Mouse (Mus musculus) testis, postnatal 14 days (tissue): ENCODE measurements at regions not wholly inside any gene's neighbourhood (a gene's known extent, or its start where the extent isn't known, plus 50 kb on each side); places are given as distances from the start of the nearest gene placed in this dataset.

Source experiments
- DNase-seq: peaks from one replicate; pipeline ENCODE4 v3.0.0; 2021; ENCODE audit warnings: low spot score

DNA sequence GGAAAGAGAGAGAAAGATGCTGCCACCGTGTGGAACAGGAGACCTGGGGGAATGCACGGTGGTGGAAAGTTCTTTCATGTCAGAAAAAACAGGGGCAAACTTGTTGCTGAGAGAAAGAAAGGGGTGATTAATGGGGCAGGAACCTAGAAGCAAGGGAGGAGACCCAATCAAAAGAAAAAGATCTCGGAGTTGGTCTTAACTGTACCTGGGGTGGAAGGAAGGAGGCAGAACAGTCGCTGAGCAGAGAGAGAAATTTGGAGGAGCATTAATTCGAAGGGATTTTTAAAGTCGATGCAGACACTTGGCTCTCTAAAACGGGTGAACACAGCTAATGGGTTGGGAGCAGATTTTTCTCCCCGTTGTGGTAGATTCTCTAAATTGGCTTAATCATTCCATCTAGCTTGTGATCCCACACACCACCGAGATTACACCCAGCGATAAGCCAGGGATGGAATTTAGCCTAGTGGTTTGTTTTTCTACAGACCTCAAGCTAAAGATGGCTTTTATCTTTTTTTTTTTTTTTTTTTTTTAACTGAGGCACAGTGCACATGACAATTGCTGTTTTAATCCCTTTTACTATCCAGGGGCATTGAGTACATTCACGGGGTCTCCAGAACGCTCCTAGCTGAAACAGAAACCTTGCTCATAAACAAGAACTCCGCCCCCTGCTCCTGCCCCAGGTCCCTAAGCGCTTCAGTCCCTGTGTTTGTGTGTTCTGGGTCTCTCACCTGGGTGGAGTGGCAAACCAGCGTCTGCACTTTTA is 73.1 kb upstream of the Cpm start:
- no peak for DNase-seq

DNA sequence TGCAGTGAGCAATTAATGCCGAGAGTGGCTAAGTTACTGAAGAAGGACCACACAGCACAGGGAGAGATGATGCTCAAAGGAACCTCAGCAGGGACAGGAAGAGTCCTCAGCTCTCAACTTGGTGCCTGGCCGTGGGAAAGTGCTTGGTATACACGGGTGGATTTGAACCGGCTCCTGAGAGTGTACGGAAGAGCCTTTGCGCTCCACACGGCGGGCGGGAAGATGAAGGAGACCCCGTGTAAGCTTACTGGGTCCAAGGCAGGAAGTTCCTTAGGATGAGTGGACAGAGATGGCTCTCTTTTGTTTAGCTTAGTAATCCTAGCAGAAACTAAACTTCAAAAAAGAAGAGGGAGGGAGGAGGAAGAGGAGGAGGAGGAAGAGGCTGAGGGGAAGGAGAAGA is 73.8 kb upstream of the Cpm start:
- DNase-seq, result no peak

DNA sequence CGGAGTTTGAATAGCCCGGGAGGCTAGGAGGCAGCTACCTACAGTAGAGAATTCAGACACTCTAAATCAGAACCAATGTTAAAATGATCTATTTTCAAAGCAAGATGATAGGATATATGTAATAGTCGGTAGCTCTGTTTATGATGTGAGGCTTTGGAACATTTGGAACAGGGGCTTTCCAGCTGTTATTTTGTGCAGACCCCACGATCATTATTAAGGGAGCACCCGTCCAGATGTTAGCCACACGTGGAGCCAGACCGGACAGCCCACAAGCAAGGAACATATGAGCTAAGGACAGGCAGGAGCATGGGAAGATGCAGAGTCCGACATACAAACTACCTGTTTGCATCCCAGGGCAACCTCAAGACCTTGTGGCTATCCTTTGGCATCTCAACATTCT is 74.3 kb upstream of the Cpm start:
- no peak for DNase-seq

DNA sequence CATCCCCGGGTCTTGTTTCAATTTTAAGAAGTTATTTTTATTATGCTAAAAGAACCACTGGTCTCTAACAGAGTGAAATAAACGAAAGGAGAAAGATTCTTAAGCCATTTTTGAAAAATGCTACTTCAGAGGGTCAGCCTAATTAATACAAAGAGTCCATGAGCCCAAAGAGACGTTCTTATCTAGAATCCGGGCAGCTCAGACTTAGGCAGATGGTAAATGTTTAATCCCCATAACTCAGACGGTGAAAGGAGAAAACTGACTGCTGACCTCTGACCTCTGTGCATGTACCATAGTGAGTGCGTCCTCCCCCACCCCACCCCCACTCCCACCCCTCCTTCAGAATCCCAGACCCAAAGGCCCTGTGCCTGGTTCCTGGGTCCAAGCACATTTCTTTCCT is 74.8 kb upstream of the Cpm start:
- DNase-seq, result no peak

DNA sequence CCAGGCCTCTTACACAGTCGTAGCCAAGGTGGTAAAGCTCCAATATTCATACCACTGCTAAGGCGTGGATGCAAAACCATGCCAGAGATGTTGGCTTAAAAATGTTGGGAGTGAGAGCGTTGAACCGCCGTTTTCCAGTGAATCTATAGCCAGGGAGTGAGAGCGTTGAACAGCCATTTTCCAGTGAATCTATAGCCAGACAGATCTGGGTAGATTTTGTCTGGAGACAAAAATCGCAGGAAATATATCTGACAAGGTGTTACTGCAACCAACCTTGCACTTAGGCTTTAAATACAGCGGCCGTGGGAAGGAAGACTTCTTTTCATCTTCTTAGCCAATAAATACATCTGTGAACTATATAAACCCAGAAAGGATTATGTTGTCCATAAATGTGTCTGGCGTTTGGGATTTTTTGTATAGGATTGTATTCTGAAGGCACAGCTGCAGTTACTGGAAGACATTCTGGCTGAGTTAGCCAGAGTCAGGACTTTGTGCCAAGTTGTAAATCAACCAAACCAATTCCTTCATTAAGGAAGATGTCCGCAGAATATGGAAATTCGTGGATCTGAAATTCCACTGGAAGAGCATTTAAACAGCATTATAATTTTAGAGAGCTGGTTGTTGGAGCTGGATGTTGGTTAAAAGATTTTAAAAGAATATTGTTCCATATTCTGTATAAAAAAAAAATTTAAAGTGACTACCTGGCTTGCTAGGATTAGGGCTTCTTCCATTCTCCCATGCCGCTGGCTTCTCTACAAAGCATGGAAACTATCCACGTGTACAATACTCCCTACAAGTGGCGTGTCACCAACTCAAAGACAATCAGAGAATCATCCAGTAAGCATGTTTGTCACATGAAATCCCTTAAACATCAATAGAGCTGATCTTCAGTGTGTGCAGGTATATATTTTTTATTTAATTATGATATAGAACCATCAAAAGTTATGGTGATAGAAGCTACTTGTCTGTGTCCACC is 75.8 kb upstream of the Cpm start:
- no peak for DNase-seq

DNA sequence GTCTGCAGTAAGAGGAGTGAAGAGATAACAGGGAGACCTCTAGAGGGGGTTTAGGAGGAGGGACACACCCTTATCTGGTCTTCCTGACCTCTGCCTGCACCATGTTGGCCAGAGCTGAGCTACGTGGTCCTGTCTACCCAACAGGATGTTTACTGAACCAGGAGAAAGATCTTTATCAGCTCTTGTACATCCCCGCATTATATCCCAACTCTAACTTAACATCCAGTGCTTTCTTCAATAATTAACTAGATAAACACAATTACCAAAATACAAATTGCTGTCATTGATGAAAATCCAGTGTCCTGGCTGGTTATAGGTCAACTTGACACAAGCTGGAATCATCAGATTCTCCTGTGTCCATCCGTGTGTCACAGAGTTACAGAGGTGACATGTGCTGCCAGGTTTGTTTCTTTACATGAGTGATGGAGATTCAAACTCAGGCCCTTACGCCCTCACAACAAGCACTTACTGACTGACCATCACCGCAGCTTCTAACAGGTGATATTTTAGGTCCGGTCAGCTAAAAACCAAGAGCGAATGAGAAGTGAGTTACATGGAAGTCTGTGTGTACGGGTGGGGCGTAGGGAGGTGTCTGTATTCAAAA is 77.1 kb upstream of the Cpm start:
- no peak for DNase-seq

DNA sequence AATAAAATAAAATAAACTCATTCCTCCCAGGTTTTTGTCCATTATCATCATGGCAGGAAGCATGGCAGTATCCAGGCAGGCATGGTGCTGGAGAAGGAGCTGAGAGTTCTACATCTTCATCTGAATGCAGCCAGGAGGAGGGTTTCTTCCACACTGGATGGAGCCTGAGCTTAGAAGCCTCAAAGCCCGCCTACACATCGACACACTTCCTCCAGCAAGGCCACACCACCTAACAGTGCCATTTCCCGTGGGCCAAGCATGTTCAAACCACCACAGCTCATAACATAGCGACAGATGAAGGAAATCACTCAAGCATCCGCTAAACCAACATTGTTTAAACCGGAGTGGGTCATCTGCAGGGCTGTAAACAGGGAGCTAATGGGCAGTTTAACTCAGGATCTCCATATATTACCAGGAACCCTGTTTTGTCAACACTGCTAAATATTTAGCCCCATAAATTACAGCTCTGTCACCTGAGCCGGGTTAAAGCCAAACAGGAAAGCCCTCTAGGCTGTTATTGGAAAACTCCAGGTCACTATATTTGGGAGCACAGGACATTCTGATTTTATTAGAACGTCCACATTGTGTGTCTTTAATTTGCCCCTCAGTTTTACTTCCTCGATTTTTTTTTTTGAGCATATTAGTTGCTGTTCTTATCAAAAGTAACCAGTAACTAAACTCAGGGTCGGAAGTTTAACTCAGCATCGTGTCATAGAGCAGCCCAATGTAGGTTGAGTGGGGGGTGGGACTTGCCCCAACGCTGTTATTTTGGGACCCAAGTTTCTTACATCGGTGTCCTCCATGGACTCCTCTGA is 77.9 kb upstream of the Cpm start:
- no peak for DNase-seq

DNA sequence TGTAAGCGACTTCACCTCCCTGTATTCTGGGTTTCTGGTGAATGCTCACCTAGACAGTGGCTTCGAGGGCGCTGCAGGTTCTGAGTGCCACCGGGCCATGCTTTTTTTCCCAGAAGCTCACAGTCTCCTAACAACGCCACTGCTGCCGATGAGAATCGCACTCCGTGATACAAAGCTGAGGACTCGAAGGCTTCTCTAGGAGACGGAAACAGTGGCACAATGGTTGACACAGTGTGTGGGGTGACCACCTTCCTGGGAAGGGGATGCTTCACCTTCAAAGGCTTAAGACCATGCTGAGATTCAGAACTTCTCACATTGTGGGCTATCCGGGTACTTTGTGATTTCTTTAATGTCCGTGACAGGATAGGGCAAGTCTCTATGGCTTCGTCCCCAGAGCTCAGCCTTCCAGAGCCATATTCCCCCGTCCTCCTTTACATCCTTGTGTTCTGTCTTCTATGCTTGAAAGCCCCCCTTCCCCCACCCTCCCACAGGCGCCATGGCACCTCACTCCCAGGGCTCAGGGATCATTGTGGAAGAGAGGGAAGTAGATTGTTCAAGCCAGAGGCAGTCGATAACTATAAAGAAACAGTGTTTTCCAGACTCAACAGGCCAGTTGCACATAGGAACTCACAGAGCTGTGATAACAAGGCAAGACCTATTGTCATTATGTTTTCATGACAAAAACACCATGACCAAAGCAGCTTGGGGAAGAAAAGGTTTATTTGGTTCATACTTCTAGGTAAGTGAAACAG is 79.3 kb upstream of the Cpm start:
- DNase-seq, result no peak

DNA sequence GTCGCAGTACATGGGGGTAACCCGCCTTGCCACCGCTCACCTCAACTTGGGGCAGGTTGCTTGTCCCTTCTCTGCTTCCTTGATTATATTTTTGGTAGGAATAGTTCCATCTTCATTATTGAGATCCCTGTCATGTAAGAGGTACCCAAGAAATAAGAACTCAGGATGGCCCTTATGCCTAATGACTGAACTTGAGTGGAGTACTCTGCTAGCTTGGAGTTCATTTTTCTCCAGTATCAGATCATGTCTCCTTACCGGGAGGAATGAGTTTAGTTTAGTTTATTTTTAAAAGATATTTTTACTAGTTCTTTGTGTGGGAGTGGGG is 79.8 kb upstream of the Cpm start:
- DNase-seq, result no peak

DNA sequence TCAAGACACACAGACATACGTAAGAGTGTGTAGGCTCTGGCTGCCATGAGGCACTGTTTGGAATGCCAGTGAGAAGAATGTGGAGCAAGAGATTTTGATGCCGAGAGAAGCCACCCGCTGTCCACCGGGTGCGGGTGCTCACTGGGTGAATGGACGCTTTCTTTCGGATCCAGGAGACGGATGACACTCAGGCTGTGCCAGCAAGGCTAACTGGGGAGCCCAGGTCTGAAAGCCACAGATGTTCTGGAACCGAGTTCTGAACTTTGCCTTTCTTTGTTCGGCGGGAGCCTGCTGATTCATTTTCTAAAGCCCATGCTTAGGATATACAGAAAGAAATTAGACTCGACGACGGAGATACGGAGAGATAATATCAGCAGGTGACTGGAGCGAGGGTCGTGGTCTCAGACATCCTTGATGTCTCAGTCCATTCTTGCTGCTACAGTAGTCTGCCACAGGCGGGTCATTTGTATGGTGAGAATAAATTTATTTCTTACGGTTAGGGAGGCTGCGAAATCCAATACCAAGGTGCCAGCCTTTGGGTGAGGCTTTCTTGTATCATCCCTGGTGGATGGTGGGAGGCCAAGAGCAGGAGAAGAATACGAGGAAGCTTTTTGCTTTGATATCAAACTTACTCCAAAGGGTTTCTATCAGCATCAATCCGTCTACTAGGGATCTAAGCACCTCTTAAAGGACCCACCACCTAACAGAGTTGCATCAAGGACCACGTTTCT is 80.4 kb upstream of the Cpm start:
- DNase-seq, result no peak

DNA sequence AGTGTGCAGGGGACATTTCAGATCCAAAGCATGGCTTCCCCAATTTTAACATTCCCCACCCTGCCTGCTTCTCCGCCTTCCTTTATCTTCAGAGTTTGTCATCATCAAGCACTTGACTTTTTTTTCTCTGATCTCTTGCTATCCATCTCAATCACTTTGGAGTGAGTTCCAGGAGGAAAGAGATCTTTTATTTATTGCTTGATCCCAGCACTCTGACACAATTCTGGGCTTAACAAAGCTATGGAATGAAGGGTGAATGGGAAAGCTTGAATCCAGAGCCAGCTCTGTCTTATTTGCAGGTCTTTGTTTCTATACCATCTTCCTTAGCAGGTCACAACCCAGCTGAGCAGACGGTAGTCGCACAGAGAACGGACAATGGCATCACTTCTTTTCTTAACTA is 81.0 kb upstream of the Cpm start:
- DNase-seq, result no peak

DNA sequence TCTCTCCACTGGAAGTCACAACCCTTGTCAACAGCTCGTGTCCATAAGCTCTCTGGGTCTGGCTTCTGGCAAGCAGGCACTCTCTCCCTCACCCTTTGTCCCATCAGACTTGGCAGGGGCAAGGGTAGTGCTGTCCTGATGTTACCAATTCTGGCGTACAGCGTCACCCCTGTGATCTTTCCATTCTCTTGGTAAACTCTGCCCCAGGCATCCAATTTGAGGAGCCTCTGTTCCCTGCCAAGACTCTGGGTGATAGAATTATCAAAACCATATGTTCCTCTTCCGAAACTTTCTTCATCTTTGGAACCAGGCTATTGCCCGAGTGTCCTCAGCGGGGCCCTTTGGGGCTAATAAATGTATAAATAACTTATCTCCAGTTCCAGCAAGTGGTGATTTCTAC is 82.0 kb upstream of the Cpm start:
- no peak for DNase-seq

DNA sequence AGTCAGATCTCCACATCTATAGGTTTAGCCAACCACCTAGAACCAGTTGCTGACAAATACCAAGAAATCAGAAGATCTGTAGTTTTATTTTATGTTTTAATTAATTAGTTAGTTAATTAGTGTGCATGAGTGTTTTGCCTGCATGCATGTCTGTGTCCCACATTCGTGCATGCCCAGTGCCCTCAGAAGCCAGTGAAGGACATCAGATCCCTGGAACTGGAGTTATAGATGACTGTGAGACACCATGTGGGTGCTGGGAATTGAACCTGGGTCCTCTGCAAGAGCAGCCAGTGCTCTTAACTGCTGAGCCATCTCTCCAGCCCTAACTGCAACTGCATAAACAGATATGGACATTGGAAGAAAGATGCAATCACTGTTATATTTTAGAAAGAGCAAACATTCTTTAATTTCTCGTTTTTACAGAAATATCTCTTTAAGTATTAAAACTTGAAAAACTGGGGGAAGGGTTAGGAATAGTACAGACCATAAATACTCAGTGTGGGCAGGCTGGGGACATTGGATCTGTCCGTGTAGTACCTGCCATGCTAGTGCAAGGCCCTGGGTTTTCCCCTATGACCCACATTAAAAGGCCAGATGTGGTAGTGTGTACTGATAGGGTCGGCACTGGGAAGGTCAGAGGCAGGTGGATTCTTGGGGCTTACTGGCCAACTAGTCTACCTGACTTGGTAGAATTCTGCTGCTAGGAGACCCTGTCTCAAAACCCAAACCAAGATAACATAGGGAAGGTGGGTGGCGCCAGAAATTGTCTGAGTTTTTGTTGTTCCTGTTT is 83.3 kb upstream of the Cpm start:
- DNase-seq, result no peak

DNA sequence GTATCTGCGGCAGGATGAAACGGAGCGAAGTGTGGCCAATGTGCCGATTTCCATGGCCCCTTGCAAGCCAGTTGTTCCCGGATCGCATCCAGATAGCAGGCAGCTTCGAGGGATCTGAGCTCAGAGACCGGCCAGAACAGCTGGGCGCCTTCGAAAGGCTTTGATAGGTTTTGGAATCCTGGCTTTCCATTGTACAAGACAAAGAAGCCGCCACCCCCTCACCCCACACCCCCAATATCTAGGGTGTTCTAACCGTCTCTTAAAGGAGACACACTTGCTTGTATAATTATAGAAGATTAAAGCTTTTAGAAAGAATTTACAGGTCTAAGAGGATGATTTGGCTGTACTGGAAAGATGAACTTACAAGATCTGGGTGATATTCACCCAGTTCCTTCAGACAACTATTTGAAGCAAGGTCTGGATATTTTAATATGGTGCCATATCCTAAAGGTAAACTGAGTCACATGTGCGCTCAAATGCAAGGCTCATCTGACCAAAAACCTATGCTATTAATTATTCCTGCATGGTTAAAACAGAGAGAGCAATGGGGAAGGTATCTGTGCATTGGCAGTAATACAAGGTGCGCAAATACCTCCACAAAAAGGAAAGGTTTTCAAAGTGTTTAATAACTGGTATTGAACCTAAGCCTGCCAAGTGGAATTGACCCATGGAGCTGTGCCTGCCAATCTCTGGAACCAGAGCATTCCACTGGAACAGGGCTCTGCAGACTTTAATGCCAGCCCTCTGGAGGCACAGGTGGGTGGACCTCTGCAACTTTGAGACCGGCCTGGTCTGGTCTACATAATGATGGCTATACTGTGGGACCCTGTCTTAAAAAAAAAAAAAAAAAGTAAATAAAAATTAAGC is 84.4 kb upstream of the Cpm start:
- DNase-seq, result no peak

DNA sequence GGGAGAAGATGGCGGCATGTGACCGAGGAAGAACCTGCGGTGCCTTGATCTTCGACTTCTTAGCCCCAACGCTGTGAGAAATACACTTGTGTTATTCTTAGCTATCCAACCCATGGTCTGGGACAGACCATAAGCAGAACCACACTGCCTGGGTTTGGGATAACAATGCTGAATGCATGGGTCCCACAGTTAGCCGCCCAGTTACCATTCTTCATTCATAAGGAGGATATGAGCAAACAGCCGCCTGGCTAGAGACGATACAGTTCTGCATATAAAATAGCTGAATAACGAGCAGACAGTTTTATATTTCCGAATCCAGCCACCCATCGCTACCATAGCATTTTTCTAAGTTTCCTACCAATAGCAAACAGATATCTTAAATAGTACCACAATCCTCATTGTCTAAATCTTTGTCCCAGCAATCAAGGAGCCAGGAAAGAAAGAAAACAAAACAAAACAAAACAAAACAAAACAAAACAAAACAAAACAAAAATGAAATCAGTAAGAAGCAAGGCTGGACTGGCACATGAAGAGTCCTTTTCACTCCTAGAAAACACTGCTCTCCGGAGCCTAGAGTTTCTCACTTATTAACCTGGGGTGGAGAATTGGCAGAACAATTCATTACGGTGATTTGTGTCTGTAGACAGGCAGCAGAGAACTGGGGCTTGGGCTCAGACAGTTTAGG is 85.2 kb upstream of the Cpm start:
- no peak for DNase-seq

DNA sequence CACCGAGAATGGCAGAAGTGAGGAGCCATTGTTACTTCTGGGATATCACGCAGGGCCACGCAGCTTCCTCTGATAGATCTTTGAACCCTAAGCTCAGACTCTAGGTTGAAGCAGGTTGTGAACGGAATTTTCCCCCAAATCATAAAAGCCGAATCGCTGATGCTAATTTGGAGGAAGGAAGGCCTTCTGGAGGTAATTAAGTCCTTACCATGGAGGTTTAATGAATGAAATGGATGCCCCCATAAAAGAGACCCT is 85.7 kb upstream of the Cpm start:
- DNase-seq, result no peak

DNA sequence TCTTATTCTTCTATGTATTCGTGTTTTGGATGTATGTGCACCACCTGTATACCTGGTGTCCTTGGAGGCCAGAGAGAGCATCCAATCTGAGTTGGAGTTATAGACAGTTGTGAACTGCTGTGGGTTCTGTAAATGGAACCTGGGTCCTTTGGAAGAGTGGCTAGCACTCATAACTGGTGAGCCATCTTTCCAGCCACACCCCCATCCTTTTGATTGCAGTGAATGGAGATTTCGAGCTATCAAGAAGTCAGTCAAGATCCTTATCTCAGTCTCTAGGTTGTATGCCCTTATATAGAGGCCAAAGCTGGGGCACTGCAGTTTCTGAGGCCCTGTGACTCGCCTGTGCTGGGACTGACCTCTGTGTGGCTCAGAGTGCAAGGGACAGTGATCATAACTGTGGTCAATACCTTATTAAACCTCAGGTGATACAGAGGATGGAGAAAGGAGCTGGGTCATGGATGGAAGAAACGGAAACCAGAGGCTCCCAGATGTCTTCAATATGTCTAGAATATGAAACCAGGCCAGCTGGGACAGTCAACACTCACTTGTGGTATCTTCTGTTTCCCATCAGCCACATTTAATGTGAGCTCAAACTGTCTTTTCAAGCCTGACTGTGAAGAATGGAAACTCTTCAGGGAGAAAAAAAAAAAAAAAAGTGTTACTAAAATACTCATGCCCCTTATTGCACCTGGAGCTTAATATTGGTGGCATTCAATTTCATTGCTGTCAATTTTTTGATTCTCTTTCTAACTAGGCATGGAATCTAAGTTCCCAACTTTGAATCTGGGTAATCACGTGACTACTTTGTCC is 86.2 kb upstream of the Cpm start:
- DNase-seq, result no peak

DNA sequence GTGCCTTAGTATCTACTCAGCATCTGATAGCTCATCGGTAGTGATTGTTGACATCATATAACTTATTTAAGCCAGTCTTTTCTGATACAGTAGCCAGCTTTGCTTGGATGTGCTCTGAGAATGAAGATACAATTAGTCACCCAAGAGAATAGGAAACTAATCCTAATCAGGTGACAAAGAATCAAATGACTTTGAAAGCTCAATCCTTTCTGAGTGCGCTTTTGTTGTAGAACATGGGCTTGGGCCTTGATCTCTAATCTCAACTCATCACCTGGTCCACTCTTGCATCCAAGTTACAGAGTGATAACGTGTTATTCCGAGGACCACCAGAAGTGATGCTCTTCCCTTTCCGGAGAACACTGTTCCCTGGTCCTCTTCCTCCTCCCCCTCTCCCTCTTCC is 86.9 kb upstream of the Cpm start:
- DNase-seq, result no peak
